Mouse (Mus musculus): ENCODE measurements around the gene Krt19. TPM values are rescaled to one million over a fixed set of nuclear protein-coding genes. Genes with fewer than 3 reads are reported as not detected.

Gene Krt19
- polyA plus RNA-seq, 1 experiment from 2014 or later = 86.8 TPM

DNA sequence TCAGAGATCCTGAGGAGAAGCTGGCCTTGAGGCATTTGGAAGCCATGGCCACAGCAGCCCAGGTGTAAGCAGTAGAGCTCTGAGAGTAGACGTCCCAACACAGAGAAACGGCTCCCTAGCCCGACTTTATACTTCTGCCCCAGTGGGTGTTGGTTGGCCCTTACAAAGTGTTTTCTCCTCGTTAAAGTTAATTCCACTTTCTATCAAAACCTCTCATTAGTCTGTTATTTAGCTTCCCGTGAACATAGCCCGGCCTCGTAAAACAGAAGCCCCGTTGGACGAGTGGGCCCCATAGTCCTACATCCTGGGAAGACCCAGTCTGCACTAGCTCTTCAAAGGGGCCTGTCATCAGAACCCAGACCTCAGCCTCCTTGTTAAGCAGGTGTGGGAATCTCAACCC lies 52.3 kb downstream of the Krt19 start, which contains the start of gene Krt35:
TSS of gene Krt35 (minus strand) at position 101 of the 400 bp plus-strand sequence.
- 86% methylated on average over 9 of the region's 9 CpGs for WGBS
- Histone ChIP-seq H3K9ac (no peak within 1 kb of the TSS), H3K27ac (ENCODE audit: poor library complexity, severe bottlenecking) (no peak within 1 kb of the TSS), H3K4me2 (no peak within 1 kb of the TSS), H3K27me3 (replicated peaks) (0 out of 2 replicates have a peak, but pooled peaks cover 6% of the 10 kb centered on the region), H3K9me3 (replicated peaks) (no peaks in the 10 kb centered on the region), H3K4me3 (no peak within 1 kb of the TSS), H3K36me3 (no peaks in the 10 kb centered on the region), H3K4me1 (replicated peaks) (no peaks in the 10 kb centered on the region)
- ATAC-seq (ENCODE audit: insufficient number of reproducible peaks, low FRiP score) = no peak

Other genes starting within 250 kb of the Krt19 start
- not detected in 2 replicates for gene Krtap31-1, start 240.7 kb downstream of the Krt19 start, polyA plus RNA-seq (2016; fragmentation: Nextera tagmentation; extraction: Ambion mirVana)
- gene Gm11565, start 233.9 kb downstream of the Krt19 start, polyA plus RNA-seq (2016; fragmentation: Nextera tagmentation; extraction: Ambion mirVana) = not detected in 2 replicates
- not detected in 2 replicates for gene Krtap31-2, start 212.4 kb downstream of the Krt19 start, polyA plus RNA-seq (2016; fragmentation: Nextera tagmentation; extraction: Ambion mirVana)
- gene Krtap9-5, start 200.2 kb downstream of the Krt19 start, polyA plus RNA-seq (2016; fragmentation: Nextera tagmentation; extraction: Ambion mirVana) = not detected in 2 replicates
- gene Krtap29-1, start 169.6 kb downstream of the Krt19 start, polyA plus RNA-seq (2016; fragmentation: Nextera tagmentation; extraction: Ambion mirVana) = not detected in 2 replicates
- not detected in 2 replicates for gene Krtap16-1, start 162.1 kb downstream of the Krt19 start, polyA plus RNA-seq (2016; fragmentation: Nextera tagmentation; extraction: Ambion mirVana)
- not detected in 2 replicates for gene Krtap17-1, start 154.7 kb downstream of the Krt19 start, polyA plus RNA-seq (2016; fragmentation: Nextera tagmentation; extraction: Ambion mirVana)
- not detected in 2 replicates for gene Krt33a, start 132.5 kb downstream of the Krt19 start, polyA plus RNA-seq (2016; fragmentation: Nextera tagmentation; extraction: Ambion mirVana)
- not detected in 2 replicates for gene Krt33b, start 118.8 kb downstream of the Krt19 start, polyA plus RNA-seq (2016; fragmentation: Nextera tagmentation; extraction: Ambion mirVana)
- not detected in 2 replicates for gene Krt34, start 107.1 kb downstream of the Krt19 start, polyA plus RNA-seq (2016; fragmentation: Nextera tagmentation; extraction: Ambion mirVana)
- gene Krt31, start 98.1 kb downstream of the Krt19 start, polyA plus RNA-seq (2016; fragmentation: Nextera tagmentation; extraction: Ambion mirVana) = not detected in 2 replicates
- gene Krt32, start 60.4 kb downstream of the Krt19 start, polyA plus RNA-seq (2016; fragmentation: Nextera tagmentation; extraction: Ambion mirVana) = not detected in 2 replicates
- not detected in 2 replicates for gene Krt35, start 52.4 kb downstream of the Krt19 start, polyA plus RNA-seq (2016; fragmentation: Nextera tagmentation; extraction: Ambion mirVana)
- gene Krt36, start 43.0 kb downstream of the Krt19 start, polyA plus RNA-seq (2016; fragmentation: Nextera tagmentation; extraction: Ambion mirVana) = not detected in 2 replicates
- gene Krt13, start 27.1 kb downstream of the Krt19 start, polyA plus RNA-seq (2016; fragmentation: Nextera tagmentation; extraction: Ambion mirVana) = 0.14 and 0.20 TPM in 2 replicates
- 0.58 and 0.69 TPM in 2 replicates for gene Krt15, start 12.7 kb downstream of the Krt19 start, polyA plus RNA-seq (2016; fragmentation: Nextera tagmentation; extraction: Ambion mirVana)
- gene Krt9, start 44.6 kb upstream of the Krt19 start, polyA plus RNA-seq (2016; fragmentation: Nextera tagmentation; extraction: Ambion mirVana) = not detected in 2 replicates
- 1.3 and 2.2 TPM in 2 replicates for gene Krt14, start 58.9 kb upstream of the Krt19 start, polyA plus RNA-seq (2016; fragmentation: Nextera tagmentation; extraction: Ambion mirVana)
- not detected in 2 replicates for gene Krt16, start 100.2 kb upstream of the Krt19 start, polyA plus RNA-seq (2016; fragmentation: Nextera tagmentation; extraction: Ambion mirVana)
- 1.3 and 1.9 TPM in 2 replicates for gene Krt17, start 112.4 kb upstream of the Krt19 start, polyA plus RNA-seq (2016; fragmentation: Nextera tagmentation; extraction: Ambion mirVana)
- gene Krt42, start 121.2 kb upstream of the Krt19 start, polyA plus RNA-seq (2016; fragmentation: Nextera tagmentation; extraction: Ambion mirVana) = not detected in 2 replicates
- 1,467 and 1,522 TPM in 2 replicates for gene Eif1, start 171.2 kb upstream of the Krt19 start, polyA plus RNA-seq (2016; fragmentation: Nextera tagmentation; extraction: Ambion mirVana)
- gene Gast, start 185.7 kb upstream of the Krt19 start, polyA plus RNA-seq (2016; fragmentation: Nextera tagmentation; extraction: Ambion mirVana) = not detected in 2 replicates
- gene Hap1, start 207.5 kb upstream of the Krt19 start, polyA plus RNA-seq (2016; fragmentation: Nextera tagmentation; extraction: Ambion mirVana) = 11.1 and 12.3 TPM in 2 replicates
- 107 and 109 TPM in 2 replicates for gene Jup, start 249.1 kb upstream of the Krt19 start, polyA plus RNA-seq (2016; fragmentation: Nextera tagmentation; extraction: Ambion mirVana)